Mouse (Mus musculus) small intestine, adult 2 months (tissue): Measurements from ENCODE around the gene Vps37c.

Source experiments
- CTCF ChIP-seq: fragments of 200-500 bp; IDR thresholded peaks from 2 replicates; pipeline ENCODE4 v1.5.1; 2012; ENCODE audit warnings: low read depth, mild to moderate bottlenecking, control low read depth, inconsistent platforms, low read length, moderate library complexity, mixed read lengths; ENCODE audit not compliant: insufficient replicate concordance, insufficient read length; ENCODE audit errors: extremely low read depth
- POLR2A ChIP-seq: fragments of 200-500 bp; IDR thresholded peaks from 2 replicates; pipeline ENCODE4 v1.6.1; 2012; ENCODE audit warnings: low read depth, mild to moderate bottlenecking, control low read depth, inconsistent platforms, low read length, moderate library complexity

GRCm38 (mm10) chr19:10747718-10748117, 59.2 kb downstream of the Vps37c start:
- TF ChIP-seq CTCF = no peak
- no peak for TF ChIP-seq POLR2A
